Mouse (Mus musculus) hindbrain, embryonic 13.5 days (tissue): Measurements from ENCODE around the gene Hoxb2. TPM values are rescaled to one million over a fixed set of nuclear protein-coding genes. Genes with fewer than 3 reads are reported as not detected.

Experiments used
- ATAC-seq: fragments of 200-750 bp; cut with Nextera tagmentation; 2 replicates; pipeline ENCODE4 v1.8.0; 2017; ENCODE audit warnings: moderate TSS enrichment; ENCODE audit not compliant: low FRiP score
- H3K27ac ChIP-seq: fragments of 300-500 bp; sonication (generic); 2 replicates; pipeline ENCODE4 v1.5.1; 2015; ENCODE audit warnings: inconsistent platforms, mild to moderate bottlenecking, moderate library complexity
- H3K27me3 ChIP-seq: fragments of 300-500 bp; sonication (generic); 2 replicates; pipeline ENCODE4 v1.6.1; 2015; ENCODE audit warnings: mild to moderate bottlenecking, inconsistent platforms
- H3K36me3 ChIP-seq: fragments of 300-500 bp; sonication (generic); 2 replicates; pipeline ENCODE4 v1.6.1; 2015; ENCODE audit warnings: mild to moderate bottlenecking, inconsistent platforms
- H3K4me1 ChIP-seq: fragments of 300-500 bp; sonication (generic); replicated peaks from 2 replicates; pipeline ENCODE4 v1.6.1; 2015; ENCODE audit warnings: inconsistent platforms
- H3K4me2 ChIP-seq: fragments of 300-500 bp; sonication (generic); 2 replicates; pipeline ENCODE4 v1.6.1; 2015; ENCODE audit warnings: inconsistent platforms, mild to moderate bottlenecking, moderate library complexity
- H3K4me3 ChIP-seq: fragments of 300-500 bp; sonication (generic); 2 replicates; pipeline ENCODE4 v1.5.1; 2015; ENCODE audit warnings: mild to moderate bottlenecking, inconsistent platforms
- H3K9ac ChIP-seq: fragments of 300-500 bp; sonication (generic); 2 replicates; pipeline ENCODE4 v1.6.1; 2015; ENCODE audit warnings: mild to moderate bottlenecking, inconsistent platforms
- H3K9me3 ChIP-seq: fragments of 300-500 bp; sonication (generic); 2 replicates; pipeline ENCODE4 v1.6.1; 2016; ENCODE audit warnings: inconsistent platforms
- WGBS: fragments of 180-500 bp; shearing (Covaris S2); methylation state at CpG from one replicate; pipeline ENCODE4 v1.1.7; 2015; 5-methylcytosine and 5-hydroxymethylcytosine counted together
- polyA plus RNA-seq: library from polyadenylated mRNA; unstranded; fragments of >200 nt; fragmentation: Nextera tagmentation; extraction: Ambion mirVana; gene quantifications from 2 replicates; pipeline ENCODE4 v1.2.1, GENCODE M21; 2015

The Hoxb2 gene
- polyA plus RNA-seq, 1 experiment from 2014 or later: 47.2 TPM

- no peaks in the 10 kb centered on the region for H3K9me3 ChIP-seq
- 2% methylated on average over 14 of the region's 14 CpGs for WGBS
- peaks cover 60% of the 10 kb centered on the region for H3K4me1 ChIP-seq
- H3K27ac ChIP-seq: peak overlapping the region; percentile 100
- H3K27me3 ChIP-seq: peaks cover 56% of the 10 kb centered on the region
- peaks cover 13% of the 10 kb centered on the region for H3K36me3 ChIP-seq
- no peak for ATAC-seq
- H3K4me2 ChIP-seq: peak overlapping the region; percentile 80
- H3K9ac ChIP-seq: peak overlapping the region; percentile 100
- peak overlapping the region; percentile 24 for H3K4me3 ChIP-seq
Measured at GRCm38 (mm10) chr11:96349491-96350340, 609 bp upstream of the Hoxb2 start.

DNA sequence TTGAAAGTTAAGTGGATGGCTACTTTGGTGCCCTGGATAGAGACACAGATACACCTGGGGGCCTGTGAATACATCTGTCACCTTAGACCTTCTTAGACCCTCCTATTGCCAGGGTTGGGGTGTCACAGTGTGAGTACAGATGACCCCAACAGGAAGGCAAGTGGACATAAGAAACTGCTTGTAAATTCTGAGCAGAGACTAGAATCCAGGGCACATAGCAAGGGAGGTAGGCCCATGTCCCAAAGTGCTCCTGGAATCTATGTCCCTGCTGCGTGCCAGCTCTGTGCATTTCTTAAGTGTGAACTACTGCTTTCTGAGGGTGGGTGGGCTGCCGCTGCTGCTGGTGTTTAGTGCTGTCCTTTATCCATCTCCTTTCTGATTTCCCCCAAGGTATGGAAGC, 466 bp downstream of the Hoxb2 start:
- Histone ChIP-seq H3K27ac (peak overlapping the region; percentile 100), H3K4me2 (peak overlapping the region; percentile 80), H3K4me1 (peaks cover 49% of the 10 kb centered on the region), H3K4me3 (peak overlapping the region; percentile 81), H3K36me3 (peaks cover 10% of the 10 kb centered on the region), H3K9ac (peak overlapping the region; percentile 100), H3K27me3 (peaks cover 51% of the 10 kb centered on the region), H3K9me3 (no peaks in the 10 kb centered on the region)
- no peak for ATAC-seq
- WGBS: 2% methylated on average over 2 of the region's 2 CpGs

- WGBS: 3% methylated on average over 11 of the region's 11 CpGs
- H3K36me3 ChIP-seq: peaks cover 5% of the 10 kb centered on the region
- peaks cover 48% of the 10 kb centered on the region for H3K27me3 ChIP-seq
- H3K4me1 ChIP-seq: peaks cover 49% of the 10 kb centered on the region
- H3K9ac ChIP-seq: peak overlapping the region; percentile 100
- peak; percentile 59 for ATAC-seq
- peak overlapping the region; percentile 100 for H3K27ac ChIP-seq
- H3K4me2 ChIP-seq: peak overlapping the region; percentile 80
- no peaks in the 10 kb centered on the region for H3K9me3 ChIP-seq
- peak overlapping the region; percentile 81 for H3K4me3 ChIP-seq
Measured at GRCm38 (mm10) chr11:96351312-96351711, 987 bp downstream of the Hoxb2 start.

- under 1% methylated on average over 22 of the region's 22 CpGs for WGBS
- Histone ChIP-seq H3K27me3 (peaks cover 49% of the 10 kb centered on the region), H3K9me3 (no peaks in the 10 kb centered on the region), H3K27ac (peak overlapping the region; percentile 100), H3K9ac (peak overlapping the region; percentile 100), H3K36me3 (peaks cover 5% of the 10 kb centered on the region), H3K4me2 (peak overlapping the region; percentile 80), H3K4me3 (peak overlapping the region; percentile 81), H3K4me1 (peaks cover 46% of the 10 kb centered on the region)
- ATAC-seq: peak; percentile 50
Measured at GRCm38 (mm10) chr11:96351831-96352230, 1.5 kb downstream of the Hoxb2 start.

GRCm38 (mm10) chr11:96352691-96353521, 2.6 kb downstream of the Hoxb2 start:
- Histone ChIP-seq H3K4me3 (peak overlapping the region; percentile 81), H3K4me2 (peak overlapping the region; percentile 80), H3K9me3 (no peaks in the 10 kb centered on the region), H3K27ac (peak overlapping the region; percentile 100), H3K27me3 (peaks cover 54% of the 10 kb centered on the region), H3K36me3 (peaks cover 5% of the 10 kb centered on the region), H3K4me1 (peaks cover 40% of the 10 kb centered on the region), H3K9ac (peak overlapping the region; percentile 100)
- WGBS: under 1% methylated on average over 63 of the region's 75 CpGs
- no peak for ATAC-seq

DNA sequence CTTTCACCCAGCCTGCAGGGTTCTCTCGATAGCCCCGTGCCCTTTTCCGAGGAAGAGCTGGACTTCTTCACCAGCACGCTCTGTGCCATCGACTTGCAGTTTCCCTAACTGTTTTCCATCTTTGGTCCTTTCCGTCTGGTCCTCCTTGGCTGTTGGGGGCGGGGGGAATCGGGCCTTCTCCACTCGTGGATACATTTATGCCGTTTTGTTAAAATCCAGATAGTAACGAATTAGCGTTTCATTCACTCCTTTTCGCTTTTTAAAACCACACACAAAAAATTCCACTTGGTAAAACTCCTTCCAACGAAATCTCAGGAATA, 3.2 kb downstream of the Hoxb2 start:
- Histone ChIP-seq H3K4me3 (peak overlapping the region; percentile 81), H3K9me3 (no peaks in the 10 kb centered on the region), H3K4me1 (peaks cover 34% of the 10 kb centered on the region), H3K27me3 (peaks cover 56% of the 10 kb centered on the region), H3K9ac (peak overlapping the region; percentile 100), H3K36me3 (peaks cover 5% of the 10 kb centered on the region), H3K27ac (peak overlapping the region; percentile 100), H3K4me2 (peak overlapping the region; percentile 80)
- no peak for ATAC-seq
- under 1% methylated on average over 14 of the region's 14 CpGs for WGBS

GRCm38 (mm10) chr11:96353939-96354338, 3.6 kb downstream of the Hoxb2 start:
- Histone ChIP-seq H3K9ac (peak overlapping the region; percentile 100), H3K4me2 (peak overlapping the region; percentile 80), H3K4me3 (peak overlapping the region; percentile 81), H3K36me3 (peaks cover 5% of the 10 kb centered on the region), H3K27me3 (peaks cover 60% of the 10 kb centered on the region), H3K27ac (peak overlapping the region; percentile 100), H3K4me1 (peaks cover 29% of the 10 kb centered on the region), H3K9me3 (no peaks in the 10 kb centered on the region)
- 2% methylated on average over 8 of the region's 8 CpGs for WGBS
- no peak for ATAC-seq

DNA sequence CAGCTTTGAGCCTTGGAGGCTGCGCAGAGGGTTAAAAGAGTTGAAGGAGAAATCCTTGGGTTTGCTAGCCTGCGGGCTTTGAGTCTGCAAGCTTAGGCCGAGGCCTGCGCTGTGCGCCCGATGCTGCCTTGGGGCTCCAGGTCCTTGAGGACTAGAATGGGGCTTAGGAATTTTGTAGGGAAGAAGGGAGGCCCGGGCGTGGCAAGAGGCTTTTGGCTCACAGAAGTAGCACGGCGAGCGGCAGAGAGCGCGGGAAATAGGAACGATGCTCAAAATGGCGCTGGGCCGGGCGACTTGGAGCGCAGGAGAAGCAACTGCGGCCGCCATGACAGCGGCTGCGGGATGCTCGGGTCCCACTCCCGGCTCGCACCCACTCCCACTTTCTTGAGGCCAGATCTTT, 4.1 kb downstream of the Hoxb2 start:
- Histone ChIP-seq H3K36me3 (peaks cover 5% of the 10 kb centered on the region), H3K9ac (peak overlapping the region; percentile 100), H3K4me2 (peak overlapping the region; percentile 80), H3K4me3 (peak overlapping the region; percentile 81), H3K27me3 (peaks cover 57% of the 10 kb centered on the region), H3K9me3 (no peaks in the 10 kb centered on the region), H3K27ac (peak overlapping the region; percentile 100), H3K4me1 (peaks cover 25% of the 10 kb centered on the region)
- no peak for ATAC-seq
- WGBS: under 1% methylated on average over 25 of the region's 25 CpGs

- 4% methylated on average over 9 of the region's 9 CpGs for WGBS
- Histone ChIP-seq H3K4me1 (peaks cover 20% of the 10 kb centered on the region), H3K27ac (peak overlapping the region; percentile 100), H3K9me3 (no peaks in the 10 kb centered on the region), H3K36me3 (peaks cover 5% of the 10 kb centered on the region), H3K9ac (peak overlapping the region; percentile 100), H3K4me3 (peak overlapping the region; percentile 81), H3K27me3 (peaks cover 52% of the 10 kb centered on the region), H3K4me2 (peak overlapping the region; percentile 80)
- ATAC-seq: no peak
Measured at GRCm38 (mm10) chr11:96354801-96355311, 4.5 kb downstream of the Hoxb2 start.

GRCm38 (mm10) chr11:96363807-96364206, 13.5 kb downstream of the Hoxb2 start:
- peaks cover 77% of the 10 kb centered on the region for H3K27me3 ChIP-seq

DNA sequence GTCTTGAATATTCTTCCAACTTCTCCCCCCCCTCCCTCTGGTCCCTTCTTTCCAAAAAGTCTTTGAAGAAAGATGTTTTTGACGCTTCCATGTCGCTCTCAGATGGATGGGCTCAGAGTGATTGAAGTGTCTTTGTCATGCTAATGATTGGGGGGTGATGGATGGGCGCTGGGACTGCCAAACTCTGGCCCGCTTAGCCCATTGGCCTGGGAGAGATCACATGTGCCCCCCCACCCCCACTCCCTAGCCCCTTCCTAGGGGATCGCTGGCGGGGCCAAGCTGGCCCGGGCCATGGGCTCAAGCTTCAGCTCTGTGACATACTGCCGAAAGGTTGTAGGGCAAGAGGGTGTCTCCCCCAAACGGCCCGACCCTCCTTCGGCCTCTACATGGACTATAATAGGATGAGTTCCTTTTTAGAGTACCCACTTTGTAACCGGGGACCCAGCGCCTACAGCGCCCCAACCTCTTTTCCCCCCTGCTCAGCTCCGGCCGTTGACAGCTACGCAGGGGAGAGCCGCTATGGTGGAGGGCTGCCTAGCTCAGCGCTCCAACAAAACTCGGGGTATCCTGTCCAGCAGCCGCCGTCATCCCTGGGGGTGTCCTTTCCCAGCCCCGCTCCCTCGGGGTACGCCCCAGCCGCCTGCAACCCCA, 15.2 kb downstream of the Hoxb2 start, which contains the start of gene Hoxb1:
Gene Hoxb1, plus strand, starts transcription at position 312 of the 651 bp plus-strand sequence.
- peaks cover 92% of the 10 kb centered on the region for H3K27me3 ChIP-seq
- peak within 1 kb of the TSS; percentile 51 for H3K9ac ChIP-seq
- no peak for ATAC-seq
- peaks cover 18% of the 10 kb centered on the region for H3K4me1 ChIP-seq
- 2% methylated on average over 26 of the region's 26 CpGs for WGBS
- H3K36me3 ChIP-seq: no peaks in the 10 kb centered on the region
- peak within 1 kb of the TSS; percentile 50 for H3K4me2 ChIP-seq
- H3K9me3 ChIP-seq: no peaks in the 10 kb centered on the region
- H3K4me3 ChIP-seq: peak within 1 kb of the TSS; percentile 24
- no peak within 1 kb of the TSS for H3K27ac ChIP-seq

More at GRCm38 (mm10) chr11:96363807-96364206, 13.5 kb downstream of the Hoxb2 start:
- Histone ChIP-seq H3K9me3 (no peaks in the 10 kb centered on the region), H3K36me3 (no peaks in the 10 kb centered on the region), H3K4me2 (no peak overlapping the region), H3K4me3 (no peak overlapping the region), H3K27ac (no peak overlapping the region), H3K4me1 (peaks cover 18% of the 10 kb centered on the region), H3K9ac (no peak overlapping the region)
- WGBS: 6% methylated on average over 5 of the region's 5 CpGs
- ATAC-seq: no peak
